Mouse (Mus musculus): Measurements from ENCODE around the gene Arhgap18.

Arhgap18 gene

GRCm38 (mm10) chr10:26950448-26950847 lies 197.2 kb downstream of the Arhgap18 start:
- TF ChIP-seq CTCF (conservative IDR thresholded peaks at IDR 0.05; ENCODE audit: low read length) (no peak), POU5F1 (IDR thresholded peaks at IDR 0.05; ENCODE audit: borderline replicate concordance, low read length) (no peak), NANOG (IDR thresholded peaks at IDR 0.05; ENCODE audit: borderline replicate concordance, low read length) (no peak)
- no peaks in the 10 kb centered on the region for H3K9me3 ChIP-seq (ENCODE audit: low read length)
- H3K4me3 ChIP-seq (replicated peaks; ENCODE audit: low read length): no peak overlapping the region
- no peaks in the 10 kb centered on the region for H3K4me1 ChIP-seq (replicated peaks; ENCODE audit: low read depth, low read length)
- H3K27me3 ChIP-seq (ENCODE audit: insufficient read depth, low read length): no peaks in the 10 kb centered on the region
- H3K36me3 ChIP-seq (ENCODE audit: insufficient read depth, low read length): no peaks in the 10 kb centered on the region

- TF ChIP-seq NANOG (IDR thresholded peaks at IDR 0.05; ENCODE audit: borderline replicate concordance, low read length) (peak; percentile 82), CTCF (conservative IDR thresholded peaks at IDR 0.05; ENCODE audit: low read length) (no peak)
- no peaks in the 10 kb centered on the region for H3K27me3 ChIP-seq (ENCODE audit: insufficient read depth, low read length)
- H3K4me3 ChIP-seq (replicated peaks; ENCODE audit: low read length): no peak overlapping the region
- H3K9me3 ChIP-seq (ENCODE audit: low read length): peaks cover 19% of the 10 kb centered on the region
- 0 out of 2 replicates have a peak, but pooled peaks cover 4% of the 10 kb centered on the region for H3K4me1 ChIP-seq (replicated peaks; ENCODE audit: low read depth, low read length)
- H3K36me3 ChIP-seq (ENCODE audit: insufficient read depth, low read length): no peaks in the 10 kb centered on the region
Measured at GRCm38 (mm10) chr10:26958513-26958912, 205.3 kb downstream of the Arhgap18 start.

Measured in E14TG2a.4 (cell line).